Mouse (Mus musculus) T-helper 17 cell (primary cell): ENCODE measurements around the gene Kpnb1.
"Not testable (repeated sequence)": the region's sequence is repeated elsewhere in the genome, so short reads cannot be mapped to it uniquely, and the experiment has no call there.

Source experiments
- in situ Hi-C, 2 experiments: fragments of 300-600 bp; cut with MboI, MseI; formaldehyde crosslinking; loops; 1 replicate in 1 of 2; 2 replicates in 1 of 2; pipeline ENCODE4 v1.15.1; 2025; ENCODE audit warnings: high pct_unique_total_duplicates in 2 of 2

Kpnb1 gene

DNA sequence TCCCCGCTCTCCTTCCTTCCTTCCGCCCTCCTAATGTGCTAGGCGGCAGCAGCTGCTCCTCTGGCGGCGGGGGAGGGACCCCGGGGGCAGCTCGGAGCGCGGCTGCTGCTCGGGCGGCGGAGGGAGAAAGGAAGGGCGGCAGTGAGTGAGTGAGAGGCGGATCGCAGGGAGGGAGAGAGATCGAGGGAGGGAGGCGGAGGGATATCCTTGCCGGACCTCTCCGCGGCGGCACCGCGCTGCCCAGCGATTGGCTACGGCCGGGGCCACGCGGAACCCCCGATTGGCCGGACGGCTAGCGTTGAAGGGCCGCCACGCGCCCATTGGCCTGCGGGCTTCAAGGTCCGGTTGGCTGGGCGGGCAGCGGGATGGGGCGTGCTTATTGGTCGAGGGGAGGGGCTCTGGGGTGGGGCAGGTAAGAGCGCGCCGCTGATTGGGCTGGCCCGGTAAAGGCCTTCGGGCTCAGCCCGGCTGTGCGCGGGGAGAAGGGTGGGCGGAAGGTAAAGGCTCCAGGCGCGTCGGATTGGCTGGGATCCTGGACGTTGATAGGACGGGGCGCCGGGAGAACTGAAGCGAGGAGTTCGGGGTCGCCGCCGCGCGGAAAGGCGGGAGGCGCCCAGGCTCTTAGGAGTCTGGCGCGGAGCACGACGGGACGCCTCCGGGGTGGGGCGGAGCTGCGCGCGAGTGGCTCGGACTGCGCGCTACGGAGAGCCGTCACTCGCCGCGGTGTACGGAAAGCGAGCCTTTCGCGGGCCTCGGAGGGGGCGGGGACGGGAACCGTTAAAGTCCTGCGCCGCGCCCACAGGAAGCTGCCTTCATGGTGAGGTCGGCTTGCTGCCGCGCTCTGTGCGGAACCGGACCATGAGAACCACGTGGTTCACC, at the start of gene Kpnb1:
Gene Kpnb1, minus strand, starts transcription at position 118 of the 879 bp plus-strand sequence.
- in situ Hi-C loops = no loop called here

DNA sequence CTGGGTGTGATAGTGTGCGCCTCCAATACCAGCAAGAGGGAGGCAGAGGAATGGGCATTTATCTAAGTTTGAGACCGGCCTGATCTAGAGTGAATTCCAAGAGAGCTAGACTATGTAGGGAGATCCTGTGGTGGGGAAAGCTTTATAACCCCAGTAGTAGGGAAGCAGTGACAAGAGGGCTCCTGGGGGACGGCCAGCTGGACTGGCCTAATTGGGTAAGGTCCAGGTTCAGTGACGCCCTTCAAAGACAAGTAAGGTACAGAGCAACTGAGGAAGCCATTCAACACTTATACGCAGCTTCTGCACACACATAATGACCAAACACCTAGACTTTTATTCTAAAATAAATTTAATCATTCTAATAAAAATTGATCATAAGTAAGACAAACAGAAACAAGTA, 44.8 kb upstream of the Kpnb1 start:
- in situ Hi-C loops = loop anchor here in 1 of 2 experiments (10.0 kb wide), 1 partner anchor 1662 kb away; no protein-coding TSS in a partner anchor

DNA sequence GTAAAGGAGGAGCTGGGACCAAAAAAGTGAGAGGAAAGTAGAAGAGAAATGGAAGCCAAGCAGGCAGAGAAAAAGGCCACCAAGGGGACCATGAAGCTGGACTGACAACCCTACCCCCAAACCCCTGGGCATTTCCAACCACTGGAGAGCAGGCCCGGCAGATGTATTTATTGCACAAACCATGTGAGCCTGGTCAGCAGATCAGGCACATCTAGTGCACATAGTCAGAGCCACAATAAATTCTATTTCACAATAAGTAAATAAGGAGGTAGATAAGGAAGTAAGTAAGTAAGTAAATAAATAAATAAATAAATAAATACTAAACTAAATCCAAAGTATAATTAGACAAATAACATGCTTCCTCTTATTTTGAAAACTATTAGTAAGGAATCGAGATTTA, 41.7 kb upstream of the Kpnb1 start:
- in situ Hi-C loops = loop anchor here in 1 of 2 experiments (5.0 to 10.0 kb wide), 2 partner anchors 67 to 1595 kb away; no protein-coding TSS in a partner anchor

DNA sequence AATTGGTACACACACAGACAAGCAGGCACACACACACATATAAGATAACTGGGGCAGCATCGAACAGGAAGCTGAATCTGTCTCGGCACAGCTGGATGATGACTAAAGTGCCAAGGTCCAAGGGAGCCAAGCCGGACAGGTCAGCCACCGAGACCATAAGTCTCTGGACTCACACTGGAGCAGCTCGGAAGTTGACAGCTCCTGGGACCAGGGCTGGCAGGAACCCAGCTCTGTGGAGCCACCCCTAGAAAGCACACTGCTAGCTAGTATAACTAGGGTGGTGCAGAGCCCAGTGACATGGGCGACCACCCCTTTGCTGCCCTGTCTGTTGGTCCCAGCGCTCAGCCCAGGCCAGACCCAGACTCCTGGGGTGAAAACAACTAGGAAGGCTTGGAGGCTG, 41.3 kb upstream of the Kpnb1 start:
- in situ Hi-C loops = loop anchor here in 1 of 2 experiments (5.0 to 10.0 kb wide), 2 partner anchors 67 to 1596 kb away; no protein-coding TSS in a partner anchor

DNA sequence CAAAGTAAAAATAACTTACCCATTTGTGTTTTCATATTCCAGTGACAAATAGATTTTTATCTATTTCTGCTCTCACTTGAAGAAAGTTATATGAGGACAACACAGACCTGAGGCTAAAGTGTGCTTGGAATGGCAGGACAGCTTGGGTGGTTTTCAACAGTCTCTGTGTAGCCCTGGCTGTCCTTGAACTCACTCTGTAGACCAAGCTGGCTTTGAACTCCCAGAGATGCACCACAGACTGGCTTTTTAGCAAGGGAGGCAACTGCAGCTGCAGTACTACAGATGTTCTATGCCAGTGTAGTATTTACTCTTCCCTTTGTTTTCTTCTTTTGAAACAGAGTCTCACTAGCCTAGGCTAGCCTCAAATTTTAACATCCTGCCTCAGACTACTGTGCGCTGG, 38.5 kb upstream of the Kpnb1 start:
- in situ Hi-C loops = loop anchor here in 1 of 2 experiments (5.0 to 10.0 kb wide), 2 partner anchors 64 to 1599 kb away; no protein-coding TSS in a partner anchor

DNA sequence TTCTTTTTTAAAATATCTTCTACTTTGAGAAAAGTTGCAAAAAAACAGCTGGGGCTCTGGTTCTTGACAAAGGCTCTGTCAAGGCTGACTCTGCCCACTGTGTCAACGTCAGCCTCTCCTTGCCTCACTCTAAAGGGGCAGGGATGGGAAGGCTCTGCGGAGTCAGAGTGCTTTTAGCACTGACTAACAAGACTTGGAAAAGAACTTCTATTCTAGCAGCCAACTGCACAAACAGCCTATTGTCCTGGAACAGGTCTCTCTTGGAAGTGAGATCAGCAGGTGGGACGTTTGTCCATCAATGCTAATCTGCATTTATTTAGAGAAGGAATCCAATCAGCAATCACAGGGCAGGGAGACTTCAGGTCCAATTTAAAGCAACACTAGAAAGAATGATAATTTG, 35.8 kb upstream of the Kpnb1 start:
- in situ Hi-C loops = loop anchor here in 1 of 2 experiments (10.0 kb wide), 1 partner anchor 1601 kb away; no protein-coding TSS in a partner anchor

DNA sequence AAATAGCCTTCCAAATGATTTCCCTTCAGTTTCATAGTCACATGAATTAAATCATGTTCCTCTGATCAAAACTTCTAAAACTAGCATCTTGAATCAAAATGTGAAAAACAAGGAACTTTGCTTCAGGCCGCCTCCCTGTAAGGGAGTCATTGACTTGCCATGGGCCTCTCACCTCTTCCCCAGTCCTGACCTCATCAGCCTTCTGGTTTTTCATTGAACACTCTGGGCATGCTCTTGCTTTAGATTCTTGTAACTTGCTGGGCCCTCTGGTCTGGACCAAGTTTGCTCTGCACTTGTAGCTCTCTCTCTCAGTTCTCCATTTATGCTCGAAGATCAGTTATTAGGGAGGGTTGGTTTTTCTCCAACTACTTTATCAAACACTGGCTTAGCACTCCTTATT, 33.9 kb upstream of the Kpnb1 start:
- in situ Hi-C loops = loop anchor here in 1 of 2 experiments (10.0 kb wide), 1 partner anchor 1603 kb away; no protein-coding TSS in a partner anchor

DNA sequence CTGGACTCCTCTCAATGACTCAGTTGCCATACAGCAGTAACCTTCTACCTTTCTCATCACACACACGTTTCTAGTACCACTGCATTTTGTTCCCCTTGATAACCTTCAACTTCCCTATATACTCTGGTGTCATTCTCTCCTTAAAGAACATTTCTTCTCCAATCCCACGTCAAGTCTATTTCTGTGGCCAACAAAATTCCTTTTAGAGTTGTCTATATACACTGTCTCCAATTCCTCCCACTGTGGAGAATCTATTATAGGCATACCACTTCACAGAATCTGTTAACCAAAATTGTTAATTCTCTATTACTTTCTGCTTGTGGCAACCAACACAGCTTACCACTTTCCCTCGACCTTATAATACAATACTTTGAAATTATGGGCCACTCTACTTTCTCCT, 32.5 kb upstream of the Kpnb1 start:
- in situ Hi-C loops = loop anchor here in 1 of 2 experiments (10.0 kb wide), 1 partner anchor 1605 kb away; no protein-coding TSS in a partner anchor

DNA sequence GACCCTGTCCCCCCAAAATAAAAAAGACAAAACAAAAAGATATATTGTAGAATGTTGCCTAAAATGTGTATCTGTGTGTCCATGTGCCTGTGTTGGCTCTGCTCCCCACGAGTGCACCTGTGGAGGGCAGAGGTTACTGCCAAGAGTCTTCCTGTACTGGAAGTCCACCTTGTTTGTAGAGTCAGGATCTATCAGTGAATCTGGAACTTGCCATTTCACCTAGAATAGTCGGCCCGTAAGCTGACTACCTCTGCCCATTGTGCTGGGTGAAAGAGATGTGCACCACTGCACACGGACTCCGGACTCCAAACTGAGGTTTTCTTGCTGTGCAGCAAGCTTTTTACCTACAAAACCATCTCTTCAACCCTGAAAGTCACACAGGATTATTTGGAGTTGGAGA, 26.7 kb upstream of the Kpnb1 start:
- in situ Hi-C loops = no loop called here

DNA sequence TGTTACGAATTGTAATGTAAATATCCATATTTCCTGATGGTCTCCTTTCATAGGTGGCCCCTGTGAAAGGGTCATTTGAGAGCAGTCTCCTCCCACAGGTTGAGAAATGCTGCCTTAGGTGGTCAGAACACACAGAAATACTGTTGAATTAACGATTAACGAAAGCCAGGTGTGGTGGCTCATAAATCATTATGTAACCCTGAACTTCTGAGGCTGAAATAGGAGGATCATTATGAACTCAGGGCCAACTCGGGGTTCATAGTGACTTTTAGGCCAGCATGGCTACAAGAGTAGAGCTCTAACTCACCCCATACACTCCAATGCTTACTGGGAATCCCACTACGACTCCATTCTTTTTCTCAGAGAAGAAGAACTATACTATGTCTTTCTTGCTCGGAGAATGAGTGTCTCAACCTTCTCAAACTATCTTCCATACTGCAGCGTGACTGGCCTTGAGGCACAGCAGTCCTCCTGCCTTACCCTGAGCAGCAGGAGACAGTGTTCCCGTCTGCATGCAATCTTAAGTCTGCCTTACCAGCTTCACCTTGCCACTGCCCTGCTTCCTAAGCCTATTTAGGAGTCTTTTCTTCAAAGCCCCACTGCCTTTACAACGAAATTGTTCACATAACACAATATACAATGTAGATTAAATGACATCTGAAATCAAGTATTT, 23.2 kb upstream of the Kpnb1 start:
- in situ Hi-C loops = no loop called here

DNA sequence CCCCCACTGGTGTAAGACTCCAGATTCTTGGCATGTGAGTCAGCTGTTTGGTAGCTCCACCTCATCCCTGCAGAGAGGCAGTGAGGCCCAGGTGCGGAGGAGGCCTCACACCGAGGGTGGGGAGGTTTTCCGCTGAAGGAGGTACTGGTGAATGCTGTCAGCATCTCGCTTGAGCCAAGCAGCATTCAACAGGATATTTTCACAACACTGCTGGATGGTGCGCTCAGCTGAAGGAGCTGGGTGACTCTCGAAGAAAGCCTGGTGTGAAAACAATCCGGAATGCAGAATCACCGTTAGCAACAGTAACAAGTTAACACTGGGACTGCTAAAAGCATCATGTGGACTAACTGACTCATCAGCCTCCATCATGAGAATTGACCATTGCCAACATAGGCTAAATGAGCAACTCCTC, 19.3 kb upstream of the Kpnb1 start:
- in situ Hi-C loops = no loop called here

DNA sequence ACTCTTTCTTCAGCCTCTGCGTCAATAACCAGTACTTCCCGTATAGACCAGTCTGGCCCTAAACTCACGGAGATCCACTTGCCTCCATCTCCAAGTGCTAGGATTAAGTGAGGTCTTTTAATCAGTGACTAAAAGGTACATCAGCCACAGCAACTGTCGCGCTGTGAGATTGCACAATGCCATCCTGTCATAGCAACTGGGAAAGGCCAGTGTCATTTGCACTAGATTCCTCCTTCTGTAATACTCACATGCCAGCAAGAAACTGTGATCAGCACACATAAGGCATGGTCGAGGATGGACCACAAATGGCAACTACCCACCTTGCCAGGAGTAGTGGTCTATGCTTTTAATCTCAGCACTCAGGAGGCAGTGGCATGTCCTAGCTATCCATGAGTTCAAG, 11.8 kb upstream of the Kpnb1 start:
- in situ Hi-C loops = no loop called here

DNA sequence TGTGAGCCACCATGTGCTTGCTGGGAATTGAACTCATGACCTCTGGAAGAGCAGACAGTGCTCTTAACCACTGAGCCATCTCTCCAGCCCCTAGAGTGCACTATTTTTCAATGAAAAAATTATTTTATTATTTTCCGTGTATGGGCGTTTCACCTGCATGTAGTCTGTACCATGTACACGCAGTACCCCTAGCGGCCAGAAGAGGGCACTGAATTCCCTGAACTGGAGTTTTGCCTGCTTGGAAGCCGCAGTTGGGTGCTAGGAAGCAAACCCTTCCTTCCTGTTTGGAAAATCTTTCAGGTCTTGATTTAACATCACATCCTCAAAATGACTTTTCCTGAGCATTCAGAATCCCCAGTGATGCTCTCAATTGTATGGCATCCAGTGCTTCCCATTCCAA, 10.9 kb upstream of the Kpnb1 start:
- in situ Hi-C loops = no loop called here

DNA sequence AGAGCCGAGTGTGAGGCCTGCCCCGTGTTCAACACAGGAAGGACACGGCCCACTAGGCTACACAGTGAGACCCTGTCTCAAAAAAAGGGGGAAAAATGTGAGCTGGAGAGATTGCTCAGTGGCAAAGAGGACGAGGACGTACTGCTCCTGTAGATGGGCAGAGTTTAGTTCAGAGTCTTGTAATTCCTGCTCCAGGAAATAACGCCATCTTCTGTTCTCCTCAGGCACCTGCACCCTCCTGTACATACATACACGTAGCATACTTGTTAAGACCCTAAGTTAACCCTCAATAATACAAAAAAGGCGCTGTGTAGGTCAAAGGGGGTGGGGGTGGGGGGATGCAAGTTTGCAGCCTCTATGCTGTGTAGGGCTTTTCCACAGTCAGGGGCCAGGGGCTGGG, 9.3 kb upstream of the Kpnb1 start:
- in situ Hi-C loops = no loop called here

DNA sequence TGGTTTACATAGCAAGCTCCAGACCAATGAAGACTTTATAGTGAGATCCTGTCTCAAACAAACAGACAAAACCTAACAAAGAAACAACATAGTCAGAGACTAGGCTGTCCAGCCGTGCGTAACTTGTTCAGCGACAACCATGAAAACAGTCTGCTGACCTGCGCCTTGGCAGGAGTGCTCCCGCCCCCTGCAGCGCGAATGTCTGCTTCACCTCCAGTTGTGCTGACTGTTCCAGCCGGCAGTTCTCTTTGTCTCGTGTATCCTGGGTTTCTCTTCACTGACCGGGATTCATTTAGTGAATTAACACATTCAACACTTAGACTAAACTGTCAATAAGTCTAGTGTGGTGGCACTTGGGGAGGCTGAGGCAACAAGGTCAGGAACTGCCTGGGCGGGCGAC, 8.9 kb upstream of the Kpnb1 start:
- in situ Hi-C loops = no loop called here

DNA sequence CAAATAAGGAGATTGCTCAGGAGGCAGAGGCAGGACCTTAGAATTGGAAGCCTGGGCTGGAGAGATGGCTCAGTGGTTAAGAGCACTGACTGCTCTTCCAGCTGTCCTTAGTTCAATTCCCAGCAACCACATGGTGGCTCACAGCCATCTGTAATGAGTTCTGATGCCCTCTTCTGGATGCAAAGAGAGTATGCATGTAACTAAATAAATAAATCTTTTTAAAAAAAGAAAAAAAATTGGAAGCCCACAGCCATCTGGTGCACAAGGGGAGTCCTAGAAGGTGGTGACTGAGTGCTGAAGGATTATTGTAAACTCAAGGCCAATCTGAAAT, 4.9 kb upstream of the Kpnb1 start:
- in situ Hi-C loops = no loop called here

DNA sequence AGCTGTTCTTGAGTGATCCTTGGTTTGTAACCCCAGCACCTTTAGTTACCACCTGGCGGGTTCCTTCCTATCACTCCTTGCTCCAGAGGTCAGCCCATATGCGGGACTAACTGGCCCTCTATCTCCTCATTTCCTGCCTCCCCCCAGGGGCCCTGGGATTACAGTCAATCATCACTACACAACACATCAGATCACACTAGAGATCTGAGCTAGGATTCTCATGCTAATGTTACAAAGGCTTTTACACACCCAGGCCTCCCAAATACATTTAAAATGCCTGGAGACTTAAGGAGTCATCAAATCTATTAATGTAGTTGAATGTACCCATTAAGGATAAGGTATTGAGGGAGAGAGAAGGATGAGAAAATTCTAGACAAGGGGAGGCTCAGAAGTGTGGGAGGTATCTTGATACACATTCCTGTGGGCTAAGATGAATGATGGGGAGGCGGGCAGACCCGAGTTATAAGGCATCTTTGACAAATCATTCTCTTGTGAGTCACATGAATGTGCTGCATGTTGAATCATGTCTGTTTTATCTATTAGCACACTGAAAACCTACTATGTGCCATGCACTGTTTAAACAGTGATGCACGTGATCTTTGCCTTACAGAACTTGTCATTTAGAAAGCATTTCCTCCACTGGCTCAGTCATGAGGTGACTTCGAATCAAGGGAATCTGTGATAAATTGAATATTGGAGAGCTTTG, 4.4 kb upstream of the Kpnb1 start:
- in situ Hi-C loops = no loop called here

DNA sequence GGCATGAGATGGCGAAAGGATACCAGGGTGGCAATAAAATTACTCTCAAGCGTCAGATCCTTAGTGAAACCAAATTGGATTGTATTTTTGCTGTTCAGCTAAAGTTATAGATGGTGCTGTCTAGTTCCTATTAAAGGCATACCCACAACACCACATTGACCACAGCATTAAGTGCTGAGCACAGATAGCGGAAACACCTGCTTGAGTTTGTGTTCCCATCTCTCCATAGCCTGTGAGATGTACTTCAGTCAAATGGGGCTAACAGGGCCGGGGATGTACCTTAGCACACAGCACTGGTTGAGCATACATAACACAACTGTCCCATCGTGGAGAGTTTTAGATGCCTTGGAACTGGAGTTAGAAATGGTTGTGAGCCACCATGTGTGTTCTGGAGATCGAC, 3.3 kb upstream of the Kpnb1 start:
- in situ Hi-C loops = no loop called here

DNA sequence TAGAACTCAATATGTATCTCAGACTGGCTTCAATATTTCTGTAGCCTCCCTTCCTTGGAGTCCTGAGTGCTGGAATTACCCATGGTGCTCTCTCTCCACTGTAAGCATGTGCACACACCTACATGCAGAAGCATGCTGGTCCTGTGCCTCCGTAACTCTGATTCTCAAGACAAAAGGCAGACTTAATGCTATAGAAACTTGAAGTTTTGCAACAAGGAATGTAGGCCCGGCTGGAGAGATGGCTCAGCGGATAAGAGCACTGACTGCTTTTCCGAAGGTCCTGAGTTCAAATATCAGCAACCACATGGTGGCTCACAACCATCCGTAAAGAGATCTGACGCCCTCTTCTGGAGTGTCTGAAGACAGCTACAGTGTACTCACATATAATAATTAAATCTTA, 2.0 kb upstream of the Kpnb1 start:
- in situ Hi-C loops = not testable (repeated sequence)

DNA sequence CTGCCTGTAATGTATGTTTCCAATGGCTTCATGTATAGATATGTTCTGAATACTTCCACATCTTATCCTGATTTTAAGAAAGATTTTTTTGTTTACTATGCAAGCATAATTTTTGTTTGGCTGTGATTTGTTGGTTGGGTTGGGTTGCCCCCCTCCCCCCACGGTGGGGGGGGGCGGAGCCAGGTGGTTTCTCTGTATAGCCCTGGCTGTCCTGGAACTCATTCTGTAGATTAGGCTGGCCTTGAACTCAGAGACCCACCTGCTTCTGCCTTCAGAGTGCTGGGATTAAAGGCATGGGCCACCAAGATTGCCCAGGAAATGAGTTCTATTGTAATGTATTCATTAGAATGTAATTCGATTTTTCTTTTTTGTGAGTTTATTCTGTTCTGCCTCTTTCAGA, 1.6 kb upstream of the Kpnb1 start:
- in situ Hi-C loops = no loop called here

DNA sequence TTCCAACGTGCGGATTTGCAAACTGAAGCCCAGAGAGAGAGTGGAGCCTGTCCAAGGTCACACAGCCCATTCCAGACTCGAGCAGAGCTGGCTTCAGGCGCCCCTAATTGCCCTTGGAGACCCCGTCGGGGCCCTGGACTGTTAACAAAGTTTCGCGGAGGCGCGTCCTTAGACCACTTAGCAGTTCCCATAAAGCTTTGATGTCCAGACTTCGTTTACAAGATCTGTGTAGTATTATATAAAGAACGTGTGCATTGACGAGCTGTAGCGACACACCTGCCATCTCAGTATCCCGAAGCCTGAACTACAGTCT, 918 bp upstream of the Kpnb1 start:
- in situ Hi-C loops = no loop called here
